Mouse (Mus musculus): Measurements from ENCODE around the gene Gzmm. TPM values are rescaled to one million over a fixed set of nuclear protein-coding genes. Genes with fewer than 3 reads are reported as not detected.

The Gzmm gene
- polyA plus RNA-seq, 1 experiment = 0.71 TPM

DNA sequence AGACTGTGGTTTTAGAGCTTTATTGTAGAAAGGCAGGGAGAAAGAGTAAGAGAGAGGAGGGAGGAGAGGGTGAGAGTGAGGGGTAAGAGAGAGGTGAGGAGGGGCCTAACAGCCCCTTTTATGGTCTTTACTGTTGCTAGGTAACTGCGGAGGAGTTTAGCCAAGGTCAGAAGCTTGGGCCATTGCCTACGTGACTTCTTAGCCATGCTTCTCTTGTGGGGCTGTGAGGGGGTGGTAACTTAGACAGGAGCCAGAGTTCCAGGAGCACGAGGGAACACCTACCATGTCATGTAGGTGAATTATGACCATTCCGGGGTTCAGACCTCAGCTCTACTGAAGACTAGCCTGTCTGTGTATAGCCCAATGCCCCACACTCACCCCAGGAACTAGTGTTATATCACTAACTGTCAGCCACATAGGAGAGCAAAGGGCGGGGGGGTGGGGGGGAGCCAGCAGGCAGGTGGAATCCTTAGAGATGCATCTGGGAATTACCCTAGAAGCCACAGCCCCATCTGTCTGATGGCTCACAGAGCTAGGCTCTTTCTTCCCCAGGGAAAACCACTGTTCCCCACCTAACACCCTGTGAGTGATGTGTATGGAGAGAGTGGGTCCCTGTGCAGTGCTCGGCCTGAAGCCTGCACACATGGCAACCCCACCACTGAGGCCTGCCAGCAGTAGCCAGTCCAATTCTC is 17.3 kb upstream of the Gzmm start:
- Histone ChIP-seq H3K79me2 (ENCODE audit: control insufficient read depth, insufficient read depth) (peaks cover 14% of the 10 kb centered on the region), H3K4me3 (no peak overlapping the region), H3K36me3 (ENCODE audit: control insufficient read depth, insufficient read depth) (no peaks in the 10 kb centered on the region), H3K4me2 (ENCODE audit: low read depth) (no peak overlapping the region), H3K27me3 (ENCODE audit: control insufficient read depth, insufficient read depth, insufficient read length) (peaks cover 1% of the 10 kb centered on the region), H3ac (ENCODE audit: control insufficient read depth, insufficient read length) (no peak overlapping the region)
- TF ChIP-seq MYOD1 (IDR thresholded peaks at IDR 0.05; ENCODE audit: control insufficient read depth in 1 of 3, insufficient read length in 2 of 3, low read depth in 2 of 3) (no peak), SRF (IDR thresholded peaks at IDR 0.05; ENCODE audit: control insufficient read depth, insufficient read length, low read depth) (no peak), CEBPB (IDR thresholded peaks at IDR 0.05; ENCODE audit: insufficient read depth, poor library complexity, severe bottlenecking) (no peak), TCF12 (IDR thresholded peaks at IDR 0.05; ENCODE audit: insufficient read depth, poor library complexity, severe bottlenecking) (no peak), MYOG (IDR thresholded peaks at IDR 0.05; ENCODE audit: control insufficient read depth in 1 of 3, insufficient read depth in 1 of 3, insufficient read length in 2 of 3, low read depth in 2 of 3) (no peak), USF1 (IDR thresholded peaks at IDR 0.05; ENCODE audit: low read depth) (no peak), REST (IDR thresholded peaks at IDR 0.05; ENCODE audit: insufficient read depth, insufficient read length) (no peak), MAX (IDR thresholded peaks at IDR 0.05; ENCODE audit: low read depth) (no peak), TCF3 (IDR thresholded peaks at IDR 0.05; ENCODE audit: insufficient read length, low read depth) (no peak), E2F4 (IDR thresholded peaks at IDR 0.05; ENCODE audit: insufficient read depth) (no peak), POLR2A (IDR thresholded peaks at IDR 0.05; ENCODE audit: insufficient read length, low read depth) (no peak), POLR2AphosphoS2 (IDR thresholded peaks at IDR 0.05; ENCODE audit: insufficient read length, low read depth) (no peak)

DNA sequence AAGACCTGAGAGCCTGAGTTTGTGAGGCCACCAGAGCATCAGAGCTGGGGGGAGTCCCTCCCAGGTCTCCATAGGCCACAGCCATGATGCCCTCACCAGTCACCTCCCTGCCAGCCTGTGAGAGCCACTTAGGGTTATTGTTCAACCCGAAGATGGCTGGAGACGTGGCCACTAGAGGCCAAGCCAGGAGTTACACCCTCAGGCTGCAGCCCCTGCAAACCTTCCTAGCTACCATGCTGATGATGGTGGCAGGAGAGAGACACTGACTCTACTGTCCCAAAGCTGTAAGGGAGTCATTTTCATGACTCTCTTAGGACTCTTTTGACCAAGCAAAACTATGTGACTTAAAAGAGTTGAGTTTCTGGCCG is 16.7 kb upstream of the Gzmm start:
- Histone ChIP-seq H3K79me2 (ENCODE audit: control insufficient read depth, insufficient read depth) (peaks cover 14% of the 10 kb centered on the region), H3K4me3 (no peak overlapping the region), H3K27me3 (ENCODE audit: control insufficient read depth, insufficient read depth, insufficient read length) (no peaks in the 10 kb centered on the region), H3ac (ENCODE audit: control insufficient read depth, insufficient read length) (no peak overlapping the region), H3K4me2 (ENCODE audit: low read depth) (no peak overlapping the region), H3K36me3 (ENCODE audit: control insufficient read depth, insufficient read depth) (no peaks in the 10 kb centered on the region)
- TF ChIP-seq CEBPB (IDR thresholded peaks at IDR 0.05; ENCODE audit: insufficient read depth, poor library complexity, severe bottlenecking) (no peak), E2F4 (IDR thresholded peaks at IDR 0.05; ENCODE audit: insufficient read depth) (no peak), MYOD1 (IDR thresholded peaks at IDR 0.05; ENCODE audit: control insufficient read depth in 1 of 3, insufficient read length in 2 of 3, low read depth in 2 of 3) (no peak), TCF3 (IDR thresholded peaks at IDR 0.05; ENCODE audit: insufficient read length, low read depth) (no peak), REST (IDR thresholded peaks at IDR 0.05; ENCODE audit: insufficient read depth, insufficient read length) (no peak), POLR2A (IDR thresholded peaks at IDR 0.05; ENCODE audit: insufficient read length, low read depth) (no peak), SRF (IDR thresholded peaks at IDR 0.05; ENCODE audit: control insufficient read depth, insufficient read length, low read depth) (no peak)

DNA sequence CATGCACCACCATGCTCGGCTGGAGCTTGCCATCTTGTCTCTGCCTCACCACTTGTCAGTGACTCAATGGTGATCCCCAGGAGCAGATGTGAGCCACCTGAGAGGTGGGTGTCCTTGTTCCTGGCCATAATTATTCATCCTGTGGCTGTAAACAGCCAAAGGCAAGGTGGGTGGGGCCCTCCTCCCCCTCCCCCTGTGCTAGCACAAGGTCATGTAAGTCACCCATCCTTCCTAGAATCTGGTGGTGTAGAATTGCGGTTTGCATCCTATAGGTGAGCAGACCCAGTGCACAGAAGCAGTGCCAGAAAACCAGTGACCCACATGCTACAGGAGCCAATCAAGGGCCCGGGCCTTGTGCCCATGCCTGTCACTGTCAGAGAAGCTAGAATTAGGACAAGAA is 15.8 kb upstream of the Gzmm start:
- no peak overlapping the region for H3K4me3 ChIP-seq
- no peak for TF ChIP-seq REST (IDR thresholded peaks at IDR 0.05; ENCODE audit: insufficient read depth, insufficient read length)
- no peak for TF ChIP-seq MYOG (IDR thresholded peaks at IDR 0.05; ENCODE audit: control insufficient read depth in 1 of 3, insufficient read depth in 1 of 3, insufficient read length in 2 of 3, low read depth in 2 of 3)
- TF ChIP-seq MYOD1 (IDR thresholded peaks at IDR 0.05; ENCODE audit: control insufficient read depth in 1 of 3, insufficient read length in 2 of 3, low read depth in 2 of 3) = no peak
- TF ChIP-seq TCF12 (IDR thresholded peaks at IDR 0.05; ENCODE audit: insufficient read depth, poor library complexity, severe bottlenecking) = no peak
- TF ChIP-seq POLR2AphosphoS2 (IDR thresholded peaks at IDR 0.05; ENCODE audit: insufficient read length, low read depth) = no peak
- TF ChIP-seq MAX (IDR thresholded peaks at IDR 0.05; ENCODE audit: low read depth) = no peak
- no peak for TF ChIP-seq POLR2A (IDR thresholded peaks at IDR 0.05; ENCODE audit: insufficient read length, low read depth)
- TF ChIP-seq SRF (IDR thresholded peaks at IDR 0.05; ENCODE audit: control insufficient read depth, insufficient read length, low read depth) = no peak
- no peak for TF ChIP-seq CEBPB (IDR thresholded peaks at IDR 0.05; ENCODE audit: insufficient read depth, poor library complexity, severe bottlenecking)
- no peak for TF ChIP-seq TCF3 (IDR thresholded peaks at IDR 0.05; ENCODE audit: insufficient read length, low read depth)
- TF ChIP-seq USF1 (IDR thresholded peaks at IDR 0.05; ENCODE audit: low read depth) = no peak
- no peak for TF ChIP-seq E2F4 (IDR thresholded peaks at IDR 0.05; ENCODE audit: insufficient read depth)
- peaks cover 14% of the 10 kb centered on the region for H3K79me2 ChIP-seq (ENCODE audit: control insufficient read depth, insufficient read depth)
- no peak overlapping the region for H3K4me2 ChIP-seq (ENCODE audit: low read depth)
- no peaks in the 10 kb centered on the region for H3K27me3 ChIP-seq (ENCODE audit: control insufficient read depth, insufficient read depth, insufficient read length)
- H3K36me3 ChIP-seq (ENCODE audit: control insufficient read depth, insufficient read depth) = no peaks in the 10 kb centered on the region
- no peak overlapping the region for H3ac ChIP-seq (ENCODE audit: control insufficient read depth, insufficient read length)

DNA sequence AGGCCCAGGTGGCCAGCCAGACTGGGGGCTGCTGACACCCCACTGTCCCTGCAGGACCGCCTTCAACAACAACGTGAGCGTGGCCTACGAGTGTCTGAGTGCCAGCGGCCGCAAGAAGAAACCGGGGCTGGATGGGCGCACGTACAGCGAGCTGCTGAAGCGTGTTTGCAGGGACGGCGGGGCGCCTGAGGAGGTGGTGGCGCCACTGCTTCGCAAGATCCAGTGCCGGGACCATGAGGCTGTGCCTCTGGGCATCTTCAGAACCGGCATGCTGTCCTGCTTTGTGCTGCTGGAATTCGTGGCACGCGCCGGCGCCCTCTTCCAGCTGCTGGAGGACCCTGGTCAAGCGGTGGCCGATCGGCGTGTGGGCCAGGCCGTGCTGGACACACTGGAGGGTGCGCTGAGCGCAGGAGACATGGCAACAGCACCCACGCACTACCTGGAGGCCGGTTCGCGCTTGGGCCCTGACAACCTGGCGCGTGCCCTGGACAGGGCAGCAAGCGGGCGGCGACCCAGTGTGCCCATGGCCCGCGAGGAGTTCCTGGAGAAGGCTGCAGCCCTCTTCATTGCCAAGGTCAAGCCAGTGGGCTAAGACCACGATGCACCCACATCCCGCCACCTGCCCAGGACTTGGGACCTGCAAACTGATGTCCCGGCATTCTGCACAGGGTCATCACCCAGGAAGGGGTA is 13.3 kb upstream of the Gzmm start:
- H3K27me3 ChIP-seq (ENCODE audit: control insufficient read depth, insufficient read depth, insufficient read length) = no peaks in the 10 kb centered on the region
- TF ChIP-seq POLR2AphosphoS2 (IDR thresholded peaks at IDR 0.05; ENCODE audit: insufficient read length, low read depth) (peak; percentile 27), USF1 (IDR thresholded peaks at IDR 0.05; ENCODE audit: low read depth) (no peak), TCF3 (IDR thresholded peaks at IDR 0.05; ENCODE audit: insufficient read length, low read depth) (no peak), MAX (IDR thresholded peaks at IDR 0.05; ENCODE audit: low read depth) (no peak)
- peaks cover 6% of the 10 kb centered on the region for H3K79me2 ChIP-seq (ENCODE audit: control insufficient read depth, insufficient read depth)
- H3K4me3 ChIP-seq = no peak overlapping the region
- no peak overlapping the region for H3K4me2 ChIP-seq (ENCODE audit: low read depth)
- H3K36me3 ChIP-seq (ENCODE audit: control insufficient read depth, insufficient read depth) = no peaks in the 10 kb centered on the region
- H3ac ChIP-seq (ENCODE audit: control insufficient read depth, insufficient read length) = no peak overlapping the region

All from myocyte (in vitro differentiated cells).